Mouse (Mus musculus): Measurements from ENCODE around the gene Bloc1s4.

DNA sequence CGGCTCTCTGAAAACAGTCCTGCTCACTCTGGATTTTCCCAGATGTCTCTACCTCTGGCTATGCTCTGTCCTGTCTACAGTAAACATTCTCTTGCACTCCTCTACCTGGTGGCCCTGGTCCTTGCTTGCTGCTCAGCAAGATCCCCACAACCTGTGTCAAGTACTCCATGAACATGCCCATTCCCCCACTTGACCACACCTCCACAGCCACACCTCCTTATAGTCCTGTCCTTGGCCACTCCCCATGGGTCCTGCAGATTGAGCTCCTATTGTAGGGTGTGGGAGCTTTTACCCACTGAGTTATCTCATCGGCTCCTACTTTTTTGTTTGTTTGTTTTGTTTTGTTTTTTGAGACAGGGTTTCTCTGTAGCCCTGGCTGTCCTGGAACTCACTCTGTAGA lies 30.5 kb upstream of the Bloc1s4 start:
- TF ChIP-seq CTCF (IDR thresholded peaks at IDR 0.05) (no peak), EP300 (IDR thresholded peaks at IDR 0.05; ENCODE audit: insufficient read depth, low read depth, low read length) (no peak)

Data from heart, adult 2 months (tissue).